Mouse (Mus musculus) right cerebral cortex, postnatal 25 days (tissue): ENCODE measurements around the gene Vmn2r15.

Experiments used
- DNase-seq: peaks from one replicate; pipeline ENCODE4 v3.0.0; 2022

The Vmn2r15 gene

GRCm38 (mm10) chr5:109297544-109297943 is at the start of gene Vmn2r15:
Gene Vmn2r15, minus strand, starts transcription at chr5:109297644.
- no peak for DNase-seq

- DNase-seq, result no peak
These were observed 32.4 kb upstream of the Vmn2r15 start, which contains the start of gene Vmn2r16 for GRCm38 (mm10) chr5:109329862-109330261. Gene Vmn2r16, plus strand, starts transcription at chr5:109330162.

- DNase-seq, result no peak
These were observed 2.8 kb downstream of the Vmn2r15 start for GRCm38 (mm10) chr5:109294655-109295054.
